Mouse (Mus musculus) forebrain, embryonic 12.5 days (tissue): ENCODE measurements around the gene Gpx5. TPM values are rescaled to one million over a fixed set of nuclear protein-coding genes. Genes with fewer than 3 reads are reported as not detected.

ENCODE experiments used
- ATAC-seq: fragments of 200-750 bp; cut with Nextera tagmentation; 2 replicates; pipeline ENCODE4 v1.8.0; 2017; ENCODE audit warnings: moderate TSS enrichment; ENCODE audit not compliant: low FRiP score
- H3K27ac ChIP-seq: fragments of 300-500 bp; sonication (generic); 2 replicates; pipeline ENCODE4 v1.5.1; 2016; ENCODE audit warnings: mild to moderate bottlenecking
- H3K27me3 ChIP-seq: fragments of 300-500 bp; sonication (generic); 2 replicates; pipeline ENCODE4 v1.6.1; 2016; ENCODE audit warnings: mild to moderate bottlenecking
- H3K36me3 ChIP-seq: fragments of 300-500 bp; sonication (generic); replicated peaks from 2 replicates; pipeline ENCODE4 v1.6.1; 2016; ENCODE audit warnings: mild to moderate bottlenecking
- H3K4me1 ChIP-seq: fragments of 300-500 bp; sonication (generic); 2 replicates; pipeline ENCODE4 v1.6.1; 2016
- H3K4me2 ChIP-seq: fragments of 300-500 bp; sonication (generic); 2 replicates; pipeline ENCODE4 v1.6.1; 2016; ENCODE audit warnings: mild to moderate bottlenecking, moderate library complexity
- H3K4me3 ChIP-seq: fragments of 300-500 bp; sonication (generic); replicated peaks from 2 replicates; pipeline ENCODE4 v1.5.1; 2016; ENCODE audit warnings: mild to moderate bottlenecking
- H3K9ac ChIP-seq: fragments of 300-500 bp; sonication (generic); 2 replicates; pipeline ENCODE4 v1.6.1; 2016; ENCODE audit warnings: mild to moderate bottlenecking
- H3K9me3 ChIP-seq: fragments of 300-500 bp; sonication (generic); 2 replicates; pipeline ENCODE4 v1.6.1; 2016
- WGBS: fragments of 180-500 bp; shearing (Covaris S2); methylation state at CpG from one replicate; pipeline ENCODE4 v1.1.7; 2016; 5-methylcytosine and 5-hydroxymethylcytosine counted together
- polyA plus RNA-seq: library from polyadenylated mRNA; unstranded; fragments of >200 nt; fragmentation: Nextera tagmentation; extraction: Ambion mirVana; gene quantifications from 2 replicates; pipeline ENCODE4 v1.2.1, GENCODE M21; 2016

The Gpx5 gene
- polyA plus RNA-seq, 1 experiment from 2014 or later = not detected

GRCm38 (mm10) chr13:21243196-21243595 lies 49.3 kb downstream of the Gpx5 start:
- 21% methylated on average over 13 of the region's 13 CpGs for WGBS
- Histone ChIP-seq H3K27ac (no peak overlapping the region), H3K27me3 (peaks cover 26% of the 10 kb centered on the region), H3K4me3 (peak overlapping the region; percentile 10; the same call in 1 of the 2 replicates), H3K9me3 (no peaks in the 10 kb centered on the region), H3K36me3 (no peaks in the 10 kb centered on the region), H3K9ac (no peak overlapping the region), H3K4me1 (peaks cover 9% of the 10 kb centered on the region), H3K4me2 (peak overlapping the region; percentile 35)
- ATAC-seq = no peak

DNA sequence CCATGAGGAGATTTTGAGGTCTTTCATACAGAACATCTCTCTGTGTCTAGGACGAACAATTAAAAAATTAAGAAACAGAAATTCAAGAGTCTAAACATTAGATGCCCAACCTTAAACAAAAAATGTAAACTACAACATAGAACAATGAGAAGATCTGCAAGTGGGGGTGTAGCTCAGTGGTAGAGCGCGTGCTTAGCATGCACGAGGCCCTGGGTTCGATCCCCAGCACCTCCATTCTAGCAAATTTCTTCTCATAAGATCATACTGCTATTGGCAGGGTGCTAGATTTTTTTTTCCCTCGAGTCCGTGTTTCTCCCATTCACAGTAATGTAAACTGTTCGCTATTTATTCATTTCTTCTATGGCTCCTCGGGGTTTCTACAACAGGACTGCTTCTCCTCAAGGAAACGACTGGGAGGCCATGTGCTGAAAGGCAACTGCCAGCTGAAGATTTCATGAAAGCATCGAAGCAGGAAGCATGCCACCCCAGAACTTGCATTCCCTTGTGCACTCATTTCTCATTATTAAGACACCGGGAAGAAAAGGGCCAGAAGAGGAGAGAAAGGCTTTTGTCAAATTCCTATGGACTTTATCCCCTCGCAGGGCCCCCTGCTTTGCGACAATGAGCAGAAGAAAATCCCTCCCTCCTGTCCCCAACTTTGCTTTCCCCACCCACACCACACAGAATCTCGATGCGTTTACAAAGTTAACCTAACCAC lies 50.0 kb downstream of the Gpx5 start:
- Histone ChIP-seq H3K27ac (no peak overlapping the region), H3K36me3 (no peaks in the 10 kb centered on the region), H3K9ac (no peak overlapping the region), H3K4me1 (peaks cover 9% of the 10 kb centered on the region), H3K9me3 (no peaks in the 10 kb centered on the region), H3K27me3 (peaks cover 26% of the 10 kb centered on the region), H3K4me3 (peak overlapping the region; percentile 10), H3K4me2 (peak overlapping the region; percentile 35)
- ATAC-seq = no peak
- WGBS = 6% methylated on average over 16 of the region's 16 CpGs

DNA sequence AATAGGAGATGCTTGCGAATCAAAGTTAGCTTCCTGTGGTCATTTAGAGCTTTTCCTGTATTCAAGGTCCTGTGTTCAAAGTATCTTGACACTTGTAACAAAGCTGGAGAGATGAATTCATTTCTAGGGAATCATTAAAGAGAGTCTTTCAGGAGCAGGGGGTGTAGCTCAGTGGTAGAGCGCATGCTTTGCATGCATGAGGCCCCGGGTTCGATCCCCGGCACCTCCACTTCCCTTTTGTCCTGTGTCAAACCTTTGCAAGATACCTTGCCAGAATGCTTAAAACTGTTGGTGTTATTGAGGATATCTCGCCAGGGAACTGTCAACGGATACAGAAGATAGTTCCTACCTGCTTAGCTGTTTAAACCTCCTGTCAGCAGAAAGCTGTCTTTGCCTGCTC lies 51.7 kb downstream of the Gpx5 start:
- Histone ChIP-seq H3K9ac (no peak overlapping the region), H3K27ac (no peak overlapping the region), H3K9me3 (no peaks in the 10 kb centered on the region), H3K36me3 (no peaks in the 10 kb centered on the region), H3K4me3 (no peak overlapping the region), H3K4me2 (no peak overlapping the region), H3K4me1 (peaks cover 9% of the 10 kb centered on the region), H3K27me3 (peaks cover 27% of the 10 kb centered on the region)
- ATAC-seq = no peak
- WGBS = 7% methylated on average over 7 of the region's 7 CpGs

- H3K9me3 ChIP-seq = no peaks in the 10 kb centered on the region
- H3K36me3 ChIP-seq = no peaks in the 10 kb centered on the region
- peaks cover 5% of the 10 kb centered on the region; the same call in 1 of the 2 replicates for H3K27me3 ChIP-seq
- no peak for ATAC-seq
- no peak overlapping the region for H3K4me3 ChIP-seq
- H3K27ac ChIP-seq = no peak overlapping the region
- WGBS = 72% methylated on average over 6 of the region's 6 CpGs
- no peaks in the 10 kb centered on the region for H3K4me1 ChIP-seq
- H3K4me2 ChIP-seq = no peak overlapping the region
- H3K9ac ChIP-seq = no peak overlapping the region
Measured at GRCm38 (mm10) chr13:21237161-21237560, 55.4 kb downstream of the Gpx5 start.

DNA sequence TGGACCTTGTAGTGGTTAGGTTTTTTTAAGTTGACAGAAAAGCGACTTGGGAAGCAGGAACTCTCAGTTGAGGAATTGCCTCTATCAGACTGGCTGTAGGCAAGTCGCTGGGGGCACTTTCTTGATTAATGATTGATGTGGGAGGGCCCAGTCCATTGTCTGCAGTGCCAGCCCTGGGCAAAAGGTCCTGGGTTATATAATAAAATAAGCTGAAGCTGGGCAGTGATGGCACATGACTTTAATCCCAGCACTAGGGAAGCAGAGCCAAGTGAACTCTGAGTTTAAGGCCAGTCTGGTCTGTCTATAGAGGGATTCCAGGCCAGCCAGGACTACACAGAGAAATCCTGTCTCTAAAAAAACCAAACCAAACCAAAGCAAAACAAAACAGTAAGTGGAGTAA lies 55.8 kb downstream of the Gpx5 start:
- Histone ChIP-seq H3K36me3 (no peaks in the 10 kb centered on the region), H3K9ac (no peak overlapping the region), H3K4me3 (no peak overlapping the region), H3K4me1 (no peaks in the 10 kb centered on the region), H3K4me2 (no peak overlapping the region), H3K27me3 (peaks cover 5% of the 10 kb centered on the region; the same call in 1 of the 2 replicates), H3K27ac (no peak overlapping the region), H3K9me3 (no peaks in the 10 kb centered on the region)
- no peak for ATAC-seq
- 81% methylated on average over 2 of the region's 2 CpGs for WGBS

Other genes with a start within 250 kb of the Gpx5 start
- not detected in 2 replicates for gene Olfr1370, start 217.8 kb downstream of the Gpx5 start, polyA plus RNA-seq
- gene Olfr1369-ps1, start 181.2 kb downstream of the Gpx5 start, polyA plus RNA-seq = not detected in 2 replicates
- not detected in 2 replicates for gene Olfr263, start 163.1 kb downstream of the Gpx5 start, polyA plus RNA-seq
- gene Olfr1368, start 146.9 kb downstream of the Gpx5 start, polyA plus RNA-seq = not detected in 2 replicates
- gene Trim27, start 113.3 kb downstream of the Gpx5 start, polyA plus RNA-seq = 132 and 153 TPM in 2 replicates
- not detected in 2 replicates for gene Gpx6, start 19.4 kb upstream of the Gpx5 start, polyA plus RNA-seq
- not detected in 2 replicates for gene Olfr1367, start 54.2 kb upstream of the Gpx5 start, polyA plus RNA-seq
- 20.1 and 20.2 TPM in 2 replicates for gene Zscan12, start 70.1 kb upstream of the Gpx5 start, polyA plus RNA-seq
- gene Zkscan3, start 110.0 kb upstream of the Gpx5 start, polyA plus RNA-seq = 96.5 and 97.3 TPM in 2 replicates
- gene Pgbd1, start 148.3 kb upstream of the Gpx5 start, polyA plus RNA-seq = 5.6 and 6.2 TPM in 2 replicates
- gene Zscan26, start 161.0 kb upstream of the Gpx5 start, polyA plus RNA-seq = 20.9 and 21.3 TPM in 2 replicates
- 3.1 and 3.3 TPM in 2 replicates for gene Nkapl, start 175.8 kb upstream of the Gpx5 start, polyA plus RNA-seq
- gene Zkscan4, start 186.2 kb upstream of the Gpx5 start, polyA plus RNA-seq = 6.3 and 6.4 TPM in 2 replicates
- gene Gm10065, start 186.7 kb upstream of the Gpx5 start, polyA plus RNA-seq = not detected in 2 replicates
- 0.17 and 0.54 TPM in 2 replicates for gene AK157302, start 202.5 kb upstream of the Gpx5 start, polyA plus RNA-seq
- 2.4 and 2.5 TPM in 2 replicates for gene Gm11273, start 208.7 kb upstream of the Gpx5 start, polyA plus RNA-seq
- gene Zkscan8, start 238.4 kb upstream of the Gpx5 start, polyA plus RNA-seq = 8.9 and 10.1 TPM in 2 replicates